Mouse (Mus musculus) MEL (cell line): ENCODE measurements around the gene Myo3b. TPM values are rescaled to one million over a fixed set of nuclear protein-coding genes. Genes with fewer than 3 reads are reported as not detected.

ENCODE experiments used
- DNase-seq: peaks from one replicate; pipeline ENCODE4 v3.0.0; 2011; ENCODE audit warnings: low read depth, low spot score
- H3K27ac ChIP-seq: 2 replicates; pipeline ENCODE4 v1.5.1; 2012; ENCODE audit warnings: low read depth, mild to moderate bottlenecking, control low read depth, low read length, moderate library complexity; ENCODE audit not compliant: control insufficient read depth
- H3K27me3 ChIP-seq, 2 experiments: fragments of 150-350 bp in 1 of 2; sonication (generic) in 1 of 2; 2 replicates each; pipeline ENCODE4 v1.6.1; 2012; ENCODE audit warnings: low read length in 2 of 2, mild to moderate bottlenecking in 2 of 2, improper control_type of control experiment in 1 of 2, moderate library complexity in 1 of 2; ENCODE audit not compliant: insufficient read depth in 2 of 2, control insufficient read depth in 1 of 2
- H3K36me3 ChIP-seq, 2 experiments: 2 replicates each; pipeline ENCODE4 v1.6.1; 2012 to 2014; ENCODE audit warnings: low read length in 2 of 2, improper control_type of control experiment in 1 of 2, inconsistent platforms in 1 of 2, mild to moderate bottlenecking in 1 of 2; ENCODE audit not compliant: insufficient read depth in 2 of 2, control insufficient read depth in 1 of 2
- H3K4me1 ChIP-seq, 2 experiments: fragments of 150-350 bp in 1 of 2; sonication (generic) in 1 of 2; 2 replicates each; pipeline ENCODE4 v1.6.1; 2012; ENCODE audit warnings: low read length in 2 of 2, improper control_type of control experiment in 1 of 2, mild to moderate bottlenecking in 1 of 2; ENCODE audit not compliant: insufficient read depth in 2 of 2, control insufficient read depth in 1 of 2
- H3K4me3 ChIP-seq, 2 experiments: fragments of 150-350 bp in 1 of 2; sonication (generic) in 1 of 2; 2 replicates each; pipeline ENCODE4 v1.5.1; 2012; ENCODE audit warnings: low read depth in 2 of 2, low read length in 2 of 2, mild to moderate bottlenecking in 2 of 2, moderate library complexity in 2 of 2, control low read depth in 1 of 2, improper control_type of control experiment in 1 of 2; ENCODE audit not compliant: control insufficient read depth in 1 of 2, insufficient read depth in 1 of 2
- H3K79me2 ChIP-seq: 2 replicates; pipeline ENCODE4 v1.6.1; 2012; ENCODE audit warnings: mild to moderate bottlenecking, low read length, moderate library complexity; ENCODE audit not compliant: control insufficient read depth, poor library complexity, insufficient read depth
- H3K9ac ChIP-seq: 2 replicates; pipeline ENCODE4 v1.6.1; 2012; ENCODE audit warnings: low read depth, mild to moderate bottlenecking, control low read depth, low read length, moderate library complexity; ENCODE audit not compliant: control insufficient read depth, poor library complexity, severe bottlenecking
- H3K9me3 ChIP-seq: fragments of 150-350 bp; sonication (generic); replicated peaks from 2 replicates; pipeline ENCODE4 v1.6.1; 2012; ENCODE audit warnings: mild to moderate bottlenecking, low read length, improper control_type of control experiment, moderate library complexity; ENCODE audit not compliant: insufficient read depth
- BHLHE40 ChIP-seq: IDR thresholded peaks from 2 replicates; pipeline ENCODE4 v1.6.1; 2012; ENCODE audit warnings: low read depth, mild to moderate bottlenecking, inconsistent platforms, low read length, improper control_type of control experiment, borderline replicate concordance
- CHD1 ChIP-seq: IDR thresholded peaks from 2 replicates; pipeline ENCODE4 v1.6.1; 2012; ENCODE audit warnings: low read depth, mild to moderate bottlenecking, inconsistent platforms, low read length, improper control_type of control experiment
- CHD2 ChIP-seq: IDR thresholded peaks from 2 replicates; pipeline ENCODE4 v1.6.1; 2011; ENCODE audit warnings: low read length, improper control_type of control experiment
- CTCF ChIP-seq, 3 experiments: IDR thresholded peaks in 2 of 3; conservative IDR thresholded peaks in 1 of 3; 2 replicates each; pipeline ENCODE4 v1.5.1; 2011 to 2012; ENCODE audit warnings: low read length in 3 of 3, low read depth in 2 of 3, mild to moderate bottlenecking in 2 of 3, improper control_type of control experiment in 1 of 3, inconsistent platforms in 1 of 3, mixed read lengths in 1 of 3, moderate library complexity in 1 of 3; ENCODE audit not compliant: control insufficient read depth in 1 of 3, insufficient read depth in 1 of 3, poor library complexity in 1 of 3, severe bottlenecking in 1 of 3
- E2F4 ChIP-seq: IDR thresholded peaks from 2 replicates; pipeline ENCODE4 v1.6.1; 2011; ENCODE audit warnings: low read depth, low read length, improper control_type of control experiment, borderline replicate concordance
- ELF1 ChIP-seq: IDR thresholded peaks from 2 replicates; pipeline ENCODE4 v1.6.1; 2014; ENCODE audit warnings: low read depth, mild to moderate bottlenecking, inconsistent platforms, low read length, improper control_type of control experiment, moderate library complexity
- EP300 ChIP-seq, 2 experiments: IDR thresholded peaks; 2 replicates each; pipeline ENCODE4 v1.6.1; 2011; ENCODE audit warnings: improper control_type of control experiment in 2 of 2, low read length in 2 of 2, low read depth in 1 of 2, mild to moderate bottlenecking in 1 of 2
- ETS1 ChIP-seq: IDR thresholded peaks from 2 replicates; pipeline ENCODE4 v1.6.1; 2012; ENCODE audit warnings: low read depth, mild to moderate bottlenecking, inconsistent platforms, low read length, improper control_type of control experiment, moderate library complexity
- GABPA ChIP-seq: IDR thresholded peaks from 2 replicates; pipeline ENCODE4 v1.6.1; 2012; ENCODE audit warnings: low read depth, mild to moderate bottlenecking, inconsistent platforms, low read length, improper control_type of control experiment, moderate library complexity
- GATA1 ChIP-seq: IDR thresholded peaks from 2 replicates; pipeline ENCODE4 v1.6.1; 2011; ENCODE audit warnings: low read depth, low read length, improper control_type of control experiment
- JUND ChIP-seq: IDR thresholded peaks from 2 replicates; pipeline ENCODE4 v1.6.1; 2011; ENCODE audit warnings: low read depth, mild to moderate bottlenecking, improper control_type of control experiment, low read length
- MAFK ChIP-seq: IDR thresholded peaks from 2 replicates; pipeline ENCODE4 v1.6.1; 2011; ENCODE audit warnings: low read depth, mild to moderate bottlenecking, low read length, improper control_type of control experiment, borderline replicate concordance
- MAX ChIP-seq: IDR thresholded peaks from 2 replicates; pipeline ENCODE4 v1.6.1; 2011; ENCODE audit warnings: low read length, improper control_type of control experiment
- MEF2A ChIP-seq: IDR thresholded peaks from 2 replicates; pipeline ENCODE4 v1.6.1; 2014; ENCODE audit warnings: low read depth, mild to moderate bottlenecking, inconsistent platforms, low read length, improper control_type of control experiment; ENCODE audit not compliant: poor library complexity, insufficient replicate concordance, severe bottlenecking; ENCODE audit errors: extremely low read depth
- MYB ChIP-seq: IDR thresholded peaks from 2 replicates; pipeline ENCODE4 v1.6.1; 2011; ENCODE audit warnings: mild to moderate bottlenecking, low read depth, low read length, improper control_type of control experiment
- NELFE ChIP-seq: IDR thresholded peaks from 2 replicates; pipeline ENCODE4 v1.6.1; 2011; ENCODE audit warnings: low read depth, low read length, improper control_type of control experiment
- NRF1 ChIP-seq: IDR thresholded peaks from 2 replicates; pipeline ENCODE4 v1.6.1; 2014; ENCODE audit warnings: low read depth, mild to moderate bottlenecking, inconsistent platforms, low read length, improper control_type of control experiment, moderate library complexity; ENCODE audit not compliant: poor library complexity, insufficient read depth, severe bottlenecking
- POLR2A ChIP-seq, 2 experiments: IDR thresholded peaks; 2 replicates each; pipeline ENCODE4 v1.6.1; 2011 to 2012; ENCODE audit warnings: low read length in 2 of 2, mild to moderate bottlenecking in 2 of 2, control low read depth in 1 of 2, improper control_type of control experiment in 1 of 2, low read depth in 1 of 2, moderate library complexity in 1 of 2; ENCODE audit not compliant: control insufficient read depth in 1 of 2, insufficient read depth in 1 of 2, poor library complexity in 1 of 2
- POLR2AphosphoS2 ChIP-seq: IDR thresholded peaks from 2 replicates; pipeline ENCODE4 v1.6.1; 2011; ENCODE audit warnings: low read length, improper control_type of control experiment
- POLR2AphosphoS5 ChIP-seq: IDR thresholded peaks from 2 replicates; pipeline ENCODE4 v1.6.1; 2012; ENCODE audit warnings: low read depth, borderline replicate concordance, mild to moderate bottlenecking, inconsistent platforms, low read length, moderate library complexity, mixed read lengths
- RAD21 ChIP-seq: IDR thresholded peaks from 2 replicates; pipeline ENCODE4 v1.6.1; 2011; ENCODE audit warnings: mild to moderate bottlenecking, low read depth, low read length, improper control_type of control experiment
- TAL1 ChIP-seq: IDR thresholded peaks from 2 replicates; pipeline ENCODE4 v1.6.1; 2012; ENCODE audit warnings: mild to moderate bottlenecking, inconsistent platforms, low read length, moderate library complexity, mixed read lengths
- TBP ChIP-seq: IDR thresholded peaks from 2 replicates; pipeline ENCODE4 v1.8.0; 2011; ENCODE audit warnings: low read depth, low read length, improper control_type of control experiment
- USF1 ChIP-seq: IDR thresholded peaks from 2 replicates; pipeline ENCODE4 v1.6.1; 2014; ENCODE audit warnings: low read depth, mild to moderate bottlenecking, inconsistent platforms, low read length, improper control_type of control experiment, moderate library complexity
- ZC3H11A ChIP-seq: IDR thresholded peaks from 2 replicates; pipeline ENCODE4 v1.6.1; 2012; ENCODE audit warnings: low read depth, mild to moderate bottlenecking, inconsistent platforms, low read length, improper control_type of control experiment
- ZKSCAN1 ChIP-seq: IDR thresholded peaks from 2 replicates; pipeline ENCODE4 v1.6.1; 2012; ENCODE audit warnings: low read depth, mild to moderate bottlenecking, inconsistent platforms, low read length, improper control_type of control experiment, moderate library complexity
- ZMIZ1 ChIP-seq: IDR thresholded peaks from 2 replicates; pipeline ENCODE4 v1.6.1; 2012; ENCODE audit warnings: low read depth, mild to moderate bottlenecking, inconsistent platforms, low read length, improper control_type of control experiment, moderate library complexity
- ZNF384 ChIP-seq: IDR thresholded peaks from 2 replicates; pipeline ENCODE4 v1.6.1; 2012; ENCODE audit warnings: low read depth, mild to moderate bottlenecking, inconsistent platforms, low read length, improper control_type of control experiment
- polyA plus RNA-seq, 2 experiments: library from polyadenylated mRNA; stranded (reverse) in 1 of 2; unstranded in 1 of 2; fragments of >175 nt in 1 of 2; fragments of >200 nt in 1 of 2; gene quantifications; 2 replicates each; pipeline versions ENCODE4 v1.2.1 to v1.2.4; 2012; ENCODE audit warnings: low replicate concordance in 2 of 2, low read depth in 1 of 2; ENCODE audit not compliant: insufficient read length in 2 of 2, insufficient read depth in 1 of 2, missing spikeins in 1 of 2
- total RNA-seq: library from RNA; depleted of rRNA; stranded (reverse); fragments of 300-350 nt; gene quantifications from 2 replicates; pipeline ENCODE4 v1.2.3, GENCODE M21; 2012

Gene Myo3b
- total and polyA plus RNA-seq, 3 experiments, result not detected

DNA sequence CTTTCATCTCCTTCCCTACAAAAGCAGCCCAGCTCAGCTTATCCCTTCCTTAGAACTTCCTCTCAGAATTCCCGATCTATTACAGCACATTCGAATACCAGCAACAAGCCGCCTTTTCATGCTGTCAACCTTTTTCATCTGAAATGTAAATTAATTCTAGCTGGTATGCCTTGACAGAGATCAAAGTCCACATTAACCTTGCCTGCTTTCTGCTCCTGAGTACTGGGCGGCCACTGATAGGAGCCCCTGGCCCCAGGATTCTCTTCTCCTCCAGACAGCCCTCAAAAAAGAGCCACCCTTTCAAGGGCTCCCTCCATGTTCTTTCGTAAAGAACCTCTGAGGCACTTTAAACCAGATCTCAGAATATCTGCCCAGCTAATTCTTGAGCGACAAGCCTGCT is 278.9 kb downstream of the Myo3b start:
- Histone ChIP-seq H3K9me3 (no peaks in the 10 kb centered on the region), H3K4me3 (no peak overlapping the region), H3K9ac (no peak overlapping the region), H3K36me3 (no peaks in the 10 kb centered on the region), H3K27ac (no peak overlapping the region), H3K27me3 (no peaks in the 10 kb centered on the region), H3K4me1 (no peaks in the 10 kb centered on the region), H3K79me2 (no peaks in the 10 kb centered on the region)
- TF ChIP-seq CTCF (IDR thresholded peaks at IDR 0.05 in 2 of 3, conservative IDR thresholded peaks at IDR 0.05 in 1 of 3; ENCODE audit: control insufficient read depth in 1 of 3, insufficient read depth in 1 of 3, low read depth in 2 of 3, low read length in 3 of 3, poor library complexity in 1 of 3, severe bottlenecking in 1 of 3) (no peak), TBP (no peak), ZNF384 (no peak), ETS1 (no peak), USF1 (no peak), ZC3H11A (no peak), CHD2 (no peak), NELFE (no peak), ZMIZ1 (no peak), MYB (no peak), JUND (no peak), EP300 (IDR thresholded peaks at IDR 0.05; ENCODE audit: low read depth in 1 of 2, low read length in 2 of 2) (no peak), GABPA (no peak), TAL1 (no peak), NRF1 (no peak)
- no peak for DNase-seq

DNA sequence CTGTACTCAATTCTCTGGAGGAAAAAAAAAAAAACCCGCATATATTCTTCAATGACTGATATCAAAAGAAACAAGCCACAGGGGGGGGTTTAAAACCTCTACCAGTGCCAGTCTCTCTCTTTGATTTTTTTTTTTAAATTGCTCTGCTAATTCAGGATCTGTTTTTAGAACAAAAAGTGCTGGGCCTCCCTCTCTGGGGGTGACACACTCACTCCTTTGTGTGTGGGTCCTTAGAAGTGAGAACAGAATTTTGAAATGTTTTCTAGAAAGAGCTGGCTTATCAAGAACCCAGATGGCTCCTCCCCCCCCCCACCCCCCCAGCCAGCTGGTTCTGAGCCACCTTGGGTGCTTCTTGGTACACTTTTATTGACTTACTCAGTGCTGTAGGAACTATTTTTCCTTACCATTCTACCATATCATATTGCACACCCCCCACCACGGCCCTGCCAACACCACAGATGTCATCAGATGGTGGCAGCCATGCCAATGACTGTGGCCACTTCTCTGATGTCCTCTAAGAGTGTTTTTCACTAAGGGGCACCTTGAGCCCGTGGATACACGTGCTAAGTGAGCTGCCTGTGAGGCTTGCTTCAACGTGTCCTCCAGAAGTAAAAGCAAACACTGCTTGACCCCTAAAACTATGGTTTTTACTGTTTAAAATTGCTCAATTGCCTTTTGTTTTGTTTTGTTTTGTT is 280.1 kb downstream of the Myo3b start:
- Histone ChIP-seq H3K36me3 (no peaks in the 10 kb centered on the region), H3K9me3 (no peaks in the 10 kb centered on the region), H3K9ac (no peak overlapping the region), H3K4me1 (no peaks in the 10 kb centered on the region), H3K79me2 (no peaks in the 10 kb centered on the region), H3K27ac (no peak overlapping the region), H3K27me3 (no peaks in the 10 kb centered on the region)
- DNase-seq, result no peak
- TF ChIP-seq GABPA, result no peak
- no peak for TF ChIP-seq ELF1
- no peak for TF ChIP-seq ZMIZ1
- TF ChIP-seq GATA1, result no peak
- TF ChIP-seq POLR2AphosphoS2, result no peak
- no peak for TF ChIP-seq BHLHE40
- TF ChIP-seq CHD1, result no peak
- TF ChIP-seq E2F4, result no peak
- TF ChIP-seq TBP, result no peak
- TF ChIP-seq ETS1, result no peak
- TF ChIP-seq MAX, result no peak
- no peak for TF ChIP-seq RAD21
- no peak for TF ChIP-seq MEF2A
- TF ChIP-seq USF1, result no peak
- no peak for TF ChIP-seq MAFK
- TF ChIP-seq POLR2A (IDR thresholded peaks at IDR 0.05; ENCODE audit: control insufficient read depth in 1 of 2, insufficient read depth in 1 of 2, low read depth in 1 of 2, low read length in 2 of 2, poor library complexity in 1 of 2), result no peak
- TF ChIP-seq POLR2AphosphoS5, result no peak
- no peak for TF ChIP-seq ZKSCAN1
- TF ChIP-seq, all 39 proteins: peak for 0
- H3K4me3 ChIP-seq, result no peak overlapping the region
